Mouse (Mus musculus): ENCODE measurements at regions not wholly inside any gene's neighbourhood (a gene's known extent, or its start where the extent isn't known, plus 50 kb on each side); places are given as distances from the start of the nearest gene placed in this dataset.
A peak's percentile ranks its signal among the peaks of the same experiment; 100 is the strongest.

GRCm38 (mm10) chr2:108584799-108585198 lies 695.7 kb upstream of the Kif18a start:
- H3K4me3 ChIP-seq, result no peak overlapping the region
- no peaks in the 10 kb centered on the region for H3K27me3 ChIP-seq (ENCODE audit: low read depth, poor library complexity, severe bottlenecking)
- H3K36me3 ChIP-seq, result no peaks in the 10 kb centered on the region
- no peak for DNase-seq (ENCODE audit: low spot score)
- H3K9me3 ChIP-seq (replicated peaks), result no peaks in the 10 kb centered on the region
- H3K27ac ChIP-seq (replicated peaks), result no peak overlapping the region
- no peaks in the 10 kb centered on the region for H3K4me1 ChIP-seq

DNA sequence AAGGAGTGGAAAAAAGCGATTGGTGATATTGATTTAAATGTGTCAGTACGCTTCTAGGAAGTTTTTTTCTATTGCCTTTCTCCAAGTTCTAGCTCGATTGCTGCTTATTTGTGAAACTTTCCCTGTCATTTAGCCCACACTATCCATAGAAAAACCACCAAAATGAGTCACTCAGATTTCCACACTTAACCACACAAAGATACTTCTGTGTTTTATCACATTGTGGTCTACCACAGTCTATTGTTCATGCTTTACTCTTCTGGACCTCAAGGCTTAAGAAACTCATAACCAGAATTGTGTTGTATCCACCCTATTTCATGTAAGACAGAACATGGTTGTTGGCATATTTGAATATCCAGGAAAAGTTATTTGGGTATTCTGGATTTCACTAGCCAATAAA lies 687.0 kb upstream of the Kif18a start:
- no peak for DNase-seq (ENCODE audit: low spot score)
- Histone ChIP-seq H3K4me3 (no peak overlapping the region), H3K36me3 (no peaks in the 10 kb centered on the region), H3K4me1 (no peaks in the 10 kb centered on the region), H3K27me3 (ENCODE audit: low read depth, poor library complexity, severe bottlenecking) (no peaks in the 10 kb centered on the region), H3K27ac (replicated peaks) (no peak overlapping the region), H3K9me3 (replicated peaks) (no peaks in the 10 kb centered on the region)
- WGBS, result 86% methylated on average over 3 of the region's 3 CpGs

DNA sequence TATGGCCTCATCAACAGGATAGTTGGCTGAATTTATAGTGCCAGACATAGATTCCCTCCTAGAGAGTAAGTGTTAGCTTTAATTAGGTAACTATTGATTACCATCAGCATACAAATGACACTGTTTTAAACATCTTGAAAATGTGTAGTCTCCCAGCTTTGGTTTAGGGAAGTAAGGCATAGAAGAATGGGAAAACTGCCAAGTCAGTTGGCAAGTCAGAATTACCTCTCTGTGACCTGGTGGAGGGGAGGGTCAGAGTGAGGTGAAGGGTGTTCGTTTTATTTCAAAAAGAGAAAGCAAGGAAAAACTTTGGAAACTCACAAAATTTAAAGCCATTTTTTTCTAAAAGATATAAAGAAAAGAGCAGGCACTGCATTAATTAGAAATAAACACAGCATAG lies 680.2 kb upstream of the Kif18a start:
- no peak for DNase-seq (ENCODE audit: low spot score)
- no peaks in the 10 kb centered on the region for H3K27me3 ChIP-seq (ENCODE audit: low read depth, poor library complexity, severe bottlenecking)
- no peak overlapping the region for H3K4me3 ChIP-seq
- H3K9me3 ChIP-seq (replicated peaks), result no peaks in the 10 kb centered on the region
- no peak overlapping the region for H3K27ac ChIP-seq (replicated peaks)
- 69% methylated on average over 1 of the region's 1 CpGs for WGBS
- no peaks in the 10 kb centered on the region for H3K4me1 ChIP-seq
- no peaks in the 10 kb centered on the region for H3K36me3 ChIP-seq

- H3K36me3 ChIP-seq, result no peaks in the 10 kb centered on the region
- no peaks in the 10 kb centered on the region for H3K4me1 ChIP-seq
- H3K27me3 ChIP-seq (ENCODE audit: low read depth, poor library complexity, severe bottlenecking), result no peaks in the 10 kb centered on the region
- H3K27ac ChIP-seq (replicated peaks), result no peak overlapping the region
- no peaks in the 10 kb centered on the region for H3K9me3 ChIP-seq (replicated peaks)
- DNase-seq (ENCODE audit: low spot score), result no peak
- no peak overlapping the region for H3K4me3 ChIP-seq
Measured at GRCm38 (mm10) chr2:108619580-108619979, 661.0 kb upstream of the Kif18a start.

DNA sequence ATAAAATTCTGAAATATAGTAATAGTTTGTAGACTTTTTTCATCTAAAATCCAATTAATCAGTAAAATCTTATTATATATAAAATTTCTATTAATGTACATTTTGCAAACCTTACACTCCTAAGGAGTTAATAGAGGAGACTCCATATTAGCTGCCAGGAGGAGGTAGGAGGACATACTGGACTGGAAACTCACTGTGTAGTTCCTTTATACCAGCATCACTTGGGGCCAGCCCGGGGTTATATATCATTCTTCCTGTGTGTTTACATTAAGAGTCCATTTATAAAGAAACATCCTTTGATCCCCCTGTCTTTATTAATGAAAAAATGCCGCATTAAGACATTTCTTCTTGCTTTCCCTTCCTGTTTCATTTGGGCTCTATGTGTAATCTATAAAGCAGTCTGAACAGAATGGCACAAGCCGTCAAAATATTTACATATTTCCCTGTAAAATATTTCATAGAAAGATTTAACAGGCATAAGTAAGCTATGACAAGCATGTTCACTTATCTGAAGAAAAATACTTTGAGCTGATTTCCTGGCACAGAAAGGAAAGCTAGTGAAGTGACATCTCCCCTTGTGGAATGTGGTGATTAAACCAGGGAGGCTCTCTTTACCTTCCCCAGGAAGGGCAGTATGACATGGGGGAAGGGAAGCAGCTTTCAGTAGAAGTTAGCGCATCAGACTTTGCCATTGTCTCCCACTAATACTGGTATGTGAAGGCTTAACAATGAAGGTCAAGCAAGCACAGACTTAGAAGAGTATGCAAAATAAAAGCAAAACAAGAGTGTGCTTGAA lies 658.0 kb upstream of the Kif18a start:
- no peaks in the 10 kb centered on the region for H3K36me3 ChIP-seq
- no peaks in the 10 kb centered on the region for H3K27me3 ChIP-seq (ENCODE audit: low read depth, poor library complexity, severe bottlenecking)
- DNase-seq (ENCODE audit: low spot score), result no peak
- no peaks in the 10 kb centered on the region for H3K9me3 ChIP-seq (replicated peaks)
- H3K4me1 ChIP-seq, result no peaks in the 10 kb centered on the region
- WGBS, result 84% methylated on average over 4 of the region's 4 CpGs
- H3K4me3 ChIP-seq, result no peak overlapping the region
- no peak overlapping the region for H3K27ac ChIP-seq (replicated peaks)

GRCm38 (mm10) chr2:108635644-108636043 lies 644.9 kb upstream of the Kif18a start:
- no peaks in the 10 kb centered on the region for H3K4me1 ChIP-seq
- WGBS, result 71% methylated on average over 4 of the region's 4 CpGs
- H3K27me3 ChIP-seq (ENCODE audit: low read depth, poor library complexity, severe bottlenecking), result no peaks in the 10 kb centered on the region
- no peak overlapping the region for H3K4me3 ChIP-seq
- no peaks in the 10 kb centered on the region for H3K36me3 ChIP-seq
- no peak overlapping the region for H3K27ac ChIP-seq (replicated peaks)
- H3K9me3 ChIP-seq (replicated peaks), result no peaks in the 10 kb centered on the region
- DNase-seq (ENCODE audit: low spot score), result no peak

DNA sequence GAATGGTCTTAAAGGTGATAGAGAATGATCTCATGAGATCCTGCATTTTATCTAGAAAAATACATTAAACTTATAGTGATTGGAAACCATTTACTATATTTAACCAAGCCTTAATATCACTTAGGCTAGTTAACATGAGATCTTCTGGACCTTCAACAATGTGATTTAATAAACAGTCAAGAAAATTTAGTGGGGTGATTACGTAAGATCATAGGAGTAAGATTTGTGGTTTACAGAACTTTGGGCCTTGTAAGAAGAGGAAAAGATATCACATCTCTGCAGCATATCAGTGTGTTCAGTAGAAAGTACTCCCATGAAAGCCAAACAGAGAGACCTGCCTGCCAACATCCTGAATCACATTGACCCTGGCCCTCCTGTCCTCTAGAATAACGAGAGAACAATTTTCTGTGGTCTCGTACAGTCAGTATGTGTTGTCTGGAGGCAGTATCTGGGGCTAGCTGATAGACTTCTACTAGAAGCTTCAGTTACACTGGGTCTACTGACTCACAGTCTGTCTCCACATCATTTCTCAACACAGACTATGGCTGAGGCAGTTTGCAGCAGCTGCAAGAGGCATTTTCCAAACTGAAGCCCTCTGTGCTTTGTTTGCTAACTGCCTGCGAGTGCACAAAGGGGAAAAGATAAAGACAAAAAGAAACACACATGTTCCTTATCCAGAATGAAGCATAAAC lies 619.7 kb upstream of the Kif18a start:
- 81% methylated on average over 4 of the region's 4 CpGs for WGBS
- Histone ChIP-seq H3K27ac (replicated peaks) (0 out of 2 replicates have a peak overlapping the region, but pooled peaks have one; percentile 6), H3K36me3 (no peaks in the 10 kb centered on the region), H3K4me1 (peaks cover 4% of the 10 kb centered on the region; the same call in 1 of the 2 replicates), H3K9me3 (replicated peaks) (no peaks in the 10 kb centered on the region), H3K27me3 (ENCODE audit: low read depth, poor library complexity, severe bottlenecking) (no peaks in the 10 kb centered on the region), H3K4me3 (no peak overlapping the region)
- DNase-seq (ENCODE audit: low spot score), result no peak

GRCm38 (mm10) chr2:108677777-108678380 lies 602.7 kb upstream of the Kif18a start:
- no peaks in the 10 kb centered on the region for H3K27me3 ChIP-seq (ENCODE audit: low read depth, poor library complexity, severe bottlenecking)
- no peak overlapping the region for H3K27ac ChIP-seq (replicated peaks)
- 96% methylated on average over 2 of the region's 2 CpGs for WGBS
- H3K9me3 ChIP-seq (replicated peaks), result no peaks in the 10 kb centered on the region
- no peak overlapping the region for H3K4me3 ChIP-seq
- no peaks in the 10 kb centered on the region for H3K4me1 ChIP-seq
- H3K36me3 ChIP-seq, result no peaks in the 10 kb centered on the region
- DNase-seq (ENCODE audit: low spot score), result no peak

DNA sequence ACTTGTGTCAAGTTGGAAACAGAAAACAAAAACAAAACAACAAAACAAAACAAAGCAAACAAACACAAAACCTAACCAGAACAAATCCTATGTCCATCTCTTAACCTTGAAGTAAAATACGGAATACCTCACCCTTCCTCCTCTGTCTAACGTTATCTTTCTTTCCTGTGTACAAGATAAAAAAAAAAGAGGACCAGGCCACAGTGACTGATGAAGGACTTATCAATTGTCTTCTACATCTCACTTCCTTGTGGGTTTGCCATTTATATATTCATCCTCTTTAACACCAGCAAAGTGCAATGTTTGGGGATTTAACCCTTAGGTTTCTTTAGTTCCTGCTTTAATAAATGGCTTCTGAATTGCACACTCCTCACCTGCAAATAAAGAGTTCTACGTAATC lies 599.0 kb upstream of the Kif18a start:
- no peak for DNase-seq (ENCODE audit: low spot score)
- Histone ChIP-seq H3K27ac (replicated peaks) (no peak overlapping the region), H3K9me3 (replicated peaks) (no peaks in the 10 kb centered on the region), H3K27me3 (ENCODE audit: low read depth, poor library complexity, severe bottlenecking) (no peaks in the 10 kb centered on the region), H3K4me1 (no peaks in the 10 kb centered on the region), H3K36me3 (no peaks in the 10 kb centered on the region), H3K4me3 (no peak overlapping the region)
- WGBS, result 89% methylated on average over 3 of the region's 3 CpGs

DNA sequence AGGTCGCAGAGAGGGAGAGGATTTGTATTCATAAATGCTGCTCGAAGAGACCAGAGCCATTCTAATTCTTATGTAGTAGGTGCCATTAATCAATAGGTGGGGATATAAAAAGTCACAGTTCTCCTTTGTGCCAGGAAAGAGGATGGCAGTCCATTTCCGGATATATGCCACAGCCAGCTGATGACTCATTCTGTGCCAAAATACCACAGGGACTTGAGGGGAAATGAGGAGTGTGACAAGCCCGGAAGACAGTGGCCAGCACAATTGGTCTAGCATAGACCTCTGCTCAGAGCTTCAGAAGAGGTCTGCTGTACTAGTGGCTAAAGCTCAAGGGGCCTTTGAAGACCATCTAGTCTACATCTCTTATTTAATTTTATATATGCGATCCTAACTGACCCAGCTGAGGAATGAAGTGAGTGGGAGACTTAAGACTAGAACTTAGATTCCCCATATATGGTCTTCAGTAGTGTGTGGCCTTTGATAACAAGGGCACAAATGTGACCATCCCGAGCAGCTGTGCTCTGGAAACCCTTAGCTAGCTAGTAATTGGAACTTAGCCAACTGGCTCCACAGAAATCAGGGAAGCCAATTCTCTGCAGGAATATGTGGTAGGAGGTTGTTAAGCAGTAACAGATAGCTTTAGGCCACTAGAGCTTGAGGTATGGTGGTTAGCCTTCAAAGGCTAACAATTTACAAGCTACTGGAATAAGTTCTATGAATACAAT lies 594.4 kb upstream of the Kif18a start:
- H3K27ac ChIP-seq (replicated peaks), result no peak overlapping the region
- H3K4me1 ChIP-seq, result no peaks in the 10 kb centered on the region
- H3K27me3 ChIP-seq (ENCODE audit: low read depth, poor library complexity, severe bottlenecking), result no peaks in the 10 kb centered on the region
- no peak overlapping the region for H3K4me3 ChIP-seq
- no peaks in the 10 kb centered on the region for H3K9me3 ChIP-seq (replicated peaks)
- 83% methylated on average over 6 of the region's 6 CpGs for WGBS
- H3K36me3 ChIP-seq, result no peaks in the 10 kb centered on the region
- DNase-seq (ENCODE audit: low spot score), result no peak

DNA sequence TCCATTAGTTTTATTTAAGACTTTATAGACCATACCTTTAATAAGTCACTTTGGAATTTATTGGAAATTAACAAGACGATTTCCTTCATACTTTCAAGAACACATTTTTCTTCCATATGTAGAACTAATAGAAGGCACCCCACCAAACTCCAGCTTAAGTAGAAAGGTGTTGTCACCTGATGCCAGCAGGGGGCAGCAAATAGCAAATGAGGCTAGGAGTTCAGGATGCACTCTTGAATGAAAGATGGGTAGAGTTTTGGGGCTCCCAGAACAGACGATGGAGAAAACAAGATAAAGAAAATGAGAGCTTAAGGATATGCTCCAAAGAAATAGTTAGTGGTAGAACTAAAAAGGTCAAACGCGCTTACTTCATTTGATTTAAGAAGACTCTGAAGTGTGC lies 590.4 kb upstream of the Kif18a start:
- DNase-seq (ENCODE audit: low spot score), result peak; percentile 46
- Histone ChIP-seq H3K27ac (replicated peaks) (no peak overlapping the region), H3K36me3 (no peaks in the 10 kb centered on the region), H3K4me3 (no peak overlapping the region), H3K4me1 (no peaks in the 10 kb centered on the region), H3K9me3 (replicated peaks) (no peaks in the 10 kb centered on the region), H3K27me3 (ENCODE audit: low read depth, poor library complexity, severe bottlenecking) (no peaks in the 10 kb centered on the region)
- 58% methylated on average over 4 of the region's 4 CpGs for whole genome bisulfite sequencing

- Histone ChIP-seq H3K27me3 (ENCODE audit: low read depth, poor library complexity, severe bottlenecking) (no peaks in the 10 kb centered on the region), H3K9me3 (replicated peaks) (no peaks in the 10 kb centered on the region), H3K27ac (replicated peaks) (no peak overlapping the region), H3K4me3 (no peak overlapping the region), H3K36me3 (no peaks in the 10 kb centered on the region), H3K4me1 (no peaks in the 10 kb centered on the region)
- no peak for DNase-seq (ENCODE audit: low spot score)
- 81% methylated on average over 10 of the region's 10 CpGs for WGBS
Measured at GRCm38 (mm10) chr2:108691156-108692007, 589.2 kb upstream of the Kif18a start.
